Mouse (Mus musculus): ENCODE data around the gene Setd6. TPM values are rescaled to one million over a fixed set of nuclear protein-coding genes. Genes with fewer than 3 reads are reported as not detected.

The Setd6 gene
- polyA plus RNA-seq, 1 experiment from 2014 or later, result 19.9 TPM

- Histone ChIP-seq H3K27ac (no peak overlapping the region), H3K27me3 (no peaks in the 10 kb centered on the region), H3K9ac (no peak overlapping the region), H3K9me3 (replicated peaks) (no peaks in the 10 kb centered on the region), H3K4me2 (no peak overlapping the region), H3K36me3 (peaks cover 14% of the 10 kb centered on the region), H3K4me3 (replicated peaks) (no peak overlapping the region), H3K4me1 (peaks cover 24% of the 10 kb centered on the region)
- WGBS, result 75% methylated on average over 19 of the region's 19 CpGs
- peak; percentile 38; the same call in 1 of the 2 replicates for ATAC-seq (replicated peaks; ENCODE audit: low FRiP score)
Measured at GRCm38 (mm10) chr8:95713100-95714010, 2.3 kb upstream of the Setd6 start.

- no peak overlapping the region for H3K4me2 ChIP-seq
- WGBS, result 89% methylated on average over 4 of the region's 4 CpGs
- H3K4me1 ChIP-seq, result peaks cover 24% of the 10 kb centered on the region
- H3K4me3 ChIP-seq (replicated peaks), result no peak overlapping the region
- no peaks in the 10 kb centered on the region for H3K27me3 ChIP-seq
- no peak overlapping the region for H3K27ac ChIP-seq
- H3K36me3 ChIP-seq, result peaks cover 25% of the 10 kb centered on the region
- H3K9ac ChIP-seq, result no peak overlapping the region
- no peaks in the 10 kb centered on the region for H3K9me3 ChIP-seq (replicated peaks)
- no peak for ATAC-seq (replicated peaks; ENCODE audit: low FRiP score)
Measured at GRCm38 (mm10) chr8:95714367-95714766, 1.3 kb upstream of the Setd6 start.

GRCm38 (mm10) chr8:95714837-95715413 lies 756 bp upstream of the Setd6 start:
- Histone ChIP-seq H3K4me3 (replicated peaks) (peak overlapping the region; percentile 95), H3K4me1 (peaks cover 24% of the 10 kb centered on the region), H3K36me3 (peaks cover 30% of the 10 kb centered on the region), H3K4me2 (peak overlapping the region; percentile 87), H3K27ac (0 out of 2 replicates have a peak overlapping the region, but pooled peaks have one; percentile 79), H3K9me3 (replicated peaks) (no peaks in the 10 kb centered on the region), H3K9ac (peak overlapping the region; percentile 79; the same call in 1 of the 2 replicates), H3K27me3 (no peaks in the 10 kb centered on the region)
- ATAC-seq (replicated peaks; ENCODE audit: low FRiP score), result no peak
- 87% methylated on average over 6 of the region's 6 CpGs for WGBS

GRCm38 (mm10) chr8:95716546-95717335 lies 1.1 kb downstream of the Setd6 start:
- peak overlapping the region; percentile 95 for H3K4me3 ChIP-seq (replicated peaks)
- ATAC-seq (replicated peaks; ENCODE audit: low FRiP score), result no peak
- peak overlapping the region; percentile 79 for H3K9ac ChIP-seq
- H3K36me3 ChIP-seq, result peaks cover 47% of the 10 kb centered on the region
- WGBS, result 16% methylated on average over 21 of the region's 21 CpGs
- H3K27me3 ChIP-seq, result no peaks in the 10 kb centered on the region
- peak overlapping the region; percentile 79 for H3K27ac ChIP-seq
- peaks cover 19% of the 10 kb centered on the region for H3K4me1 ChIP-seq
- H3K4me2 ChIP-seq, result peak overlapping the region; percentile 87
- no peaks in the 10 kb centered on the region for H3K9me3 ChIP-seq (replicated peaks)

- Histone ChIP-seq H3K9ac (no peak overlapping the region), H3K9me3 (replicated peaks) (no peaks in the 10 kb centered on the region), H3K4me3 (replicated peaks) (no peak overlapping the region), H3K27ac (no peak overlapping the region), H3K36me3 (peaks cover 98% of the 10 kb centered on the region), H3K4me2 (no peak overlapping the region), H3K27me3 (no peaks in the 10 kb centered on the region), H3K4me1 (no peaks in the 10 kb centered on the region)
- no peak for ATAC-seq (replicated peaks; ENCODE audit: low FRiP score)
- WGBS, result 86% methylated on average over 4 of the region's 4 CpGs
Measured at GRCm38 (mm10) chr8:95727625-95728024, 11.9 kb downstream of the Setd6 start.

GRCm38 (mm10) chr8:95738596-95738995 lies 22.9 kb downstream of the Setd6 start:
- Histone ChIP-seq H3K4me2 (no peak overlapping the region), H3K9me3 (replicated peaks) (no peaks in the 10 kb centered on the region), H3K4me1 (no peaks in the 10 kb centered on the region), H3K4me3 (replicated peaks) (no peak overlapping the region), H3K27ac (no peak overlapping the region), H3K36me3 (peaks cover 92% of the 10 kb centered on the region), H3K9ac (no peak overlapping the region), H3K27me3 (no peaks in the 10 kb centered on the region)
- no peak for ATAC-seq (replicated peaks; ENCODE audit: low FRiP score)
- 81% methylated on average over 7 of the region's 7 CpGs for WGBS

- Histone ChIP-seq H3K9me3 (replicated peaks) (no peaks in the 10 kb centered on the region), H3K4me1 (no peaks in the 10 kb centered on the region), H3K27me3 (no peaks in the 10 kb centered on the region), H3K27ac (no peak overlapping the region), H3K4me2 (no peak overlapping the region), H3K4me3 (replicated peaks) (no peak overlapping the region), H3K9ac (no peak overlapping the region), H3K36me3 (peaks cover 96% of the 10 kb centered on the region)
- WGBS, result 93% methylated on average over 7 of the region's 7 CpGs
- ATAC-seq (replicated peaks; ENCODE audit: low FRiP score), result no peak
Measured at GRCm38 (mm10) chr8:95741732-95742131, 26.1 kb downstream of the Setd6 start.

- no peak overlapping the region for H3K4me3 ChIP-seq (replicated peaks)
- no peak overlapping the region for H3K4me2 ChIP-seq
- no peaks in the 10 kb centered on the region for H3K27me3 ChIP-seq
- H3K9me3 ChIP-seq (replicated peaks), result no peaks in the 10 kb centered on the region
- H3K36me3 ChIP-seq, result peaks cover 95% of the 10 kb centered on the region
- 90% methylated on average over 4 of the region's 4 CpGs for WGBS
- no peak for ATAC-seq (replicated peaks; ENCODE audit: low FRiP score)
- no peak overlapping the region for H3K9ac ChIP-seq
- H3K4me1 ChIP-seq, result no peaks in the 10 kb centered on the region
- H3K27ac ChIP-seq, result no peak overlapping the region
Measured at GRCm38 (mm10) chr8:95748028-95748427, 32.3 kb downstream of the Setd6 start.

- ATAC-seq (replicated peaks; ENCODE audit: low FRiP score), result no peak
- no peak overlapping the region for H3K4me3 ChIP-seq (replicated peaks)
- H3K4me1 ChIP-seq, result no peaks in the 10 kb centered on the region
- 95% methylated on average over 1 of the region's 1 CpGs for WGBS
- H3K27ac ChIP-seq, result no peak overlapping the region
- no peak overlapping the region for H3K4me2 ChIP-seq
- no peaks in the 10 kb centered on the region for H3K9me3 ChIP-seq (replicated peaks)
- no peaks in the 10 kb centered on the region for H3K27me3 ChIP-seq
- H3K36me3 ChIP-seq, result peaks cover 90% of the 10 kb centered on the region
- H3K9ac ChIP-seq, result no peak overlapping the region
Measured at GRCm38 (mm10) chr8:95751924-95752323, 36.2 kb downstream of the Setd6 start.

- Histone ChIP-seq H3K27me3 (no peaks in the 10 kb centered on the region), H3K36me3 (peaks cover 88% of the 10 kb centered on the region), H3K9ac (no peak overlapping the region), H3K27ac (no peak overlapping the region), H3K4me3 (replicated peaks) (no peak overlapping the region), H3K4me1 (no peaks in the 10 kb centered on the region), H3K4me2 (no peak overlapping the region), H3K9me3 (replicated peaks) (no peaks in the 10 kb centered on the region)
- WGBS, result 90% methylated on average over 6 of the region's 6 CpGs
- ATAC-seq (replicated peaks; ENCODE audit: low FRiP score), result no peak
Measured at GRCm38 (mm10) chr8:95760323-95760722, 44.6 kb downstream of the Setd6 start.

GRCm38 (mm10) chr8:95764133-95764532 lies 48.5 kb downstream of the Setd6 start:
- no peak for ATAC-seq (replicated peaks; ENCODE audit: low FRiP score)
- H3K36me3 ChIP-seq, result peaks cover 94% of the 10 kb centered on the region
- no peaks in the 10 kb centered on the region for H3K27me3 ChIP-seq
- H3K4me1 ChIP-seq, result no peaks in the 10 kb centered on the region
- 89% methylated on average over 1 of the region's 1 CpGs for WGBS
- no peak overlapping the region for H3K9ac ChIP-seq
- no peak overlapping the region for H3K27ac ChIP-seq
- H3K4me2 ChIP-seq, result no peak overlapping the region
- H3K9me3 ChIP-seq (replicated peaks), result no peaks in the 10 kb centered on the region
- no peak overlapping the region for H3K4me3 ChIP-seq (replicated peaks)

Data from kidney, embryonic 15.5 days (tissue).